Mouse (Mus musculus): ENCODE measurements around the gene Mei1. TPM values are rescaled to one million over a fixed set of nuclear protein-coding genes. Genes with fewer than 3 reads are reported as not detected.

Gene Mei1
- polyA plus RNA-seq, 1 experiment from 2014 or later, result not detected

- 86% methylated on average over 7 of the region's 7 CpGs for WGBS
- H3K9me3 ChIP-seq (replicated peaks; ENCODE audit: control insufficient read depth, low read length, poor library complexity, severe bottlenecking), result no peaks in the 10 kb centered on the region
- H3K4me3 ChIP-seq (ENCODE audit: low read depth, low read length), result no peak overlapping the region
- H3K27ac ChIP-seq (ENCODE audit: low read length), result no peak overlapping the region
- H3K4me2 ChIP-seq (ENCODE audit: low read length), result no peak overlapping the region
- no peaks in the 10 kb centered on the region for H3K36me3 ChIP-seq (ENCODE audit: control insufficient read depth, insufficient read depth, low read length)
- H3K4me1 ChIP-seq (ENCODE audit: control insufficient read depth, insufficient read depth, low read length), result peaks cover 25% of the 10 kb centered on the region
- no peaks in the 10 kb centered on the region for H3K27me3 ChIP-seq (ENCODE audit: control insufficient read depth, insufficient read depth, low read depth, low read length)
- no peak for ATAC-seq
- H3K9ac ChIP-seq (ENCODE audit: low read depth, low read length), result no peak overlapping the region
Measured at GRCm38 (mm10) chr15:82152435-82152834, 82.6 kb downstream of the Mei1 start.

GRCm38 (mm10) chr15:82156298-82156697, 86.5 kb downstream of the Mei1 start:
- WGBS, result 97% methylated on average over 6 of the region's 6 CpGs
- no peak overlapping the region for H3K27ac ChIP-seq (ENCODE audit: low read length)
- no peak overlapping the region for H3K9ac ChIP-seq (ENCODE audit: low read depth, low read length)
- H3K36me3 ChIP-seq (ENCODE audit: control insufficient read depth, insufficient read depth, low read length), result no peaks in the 10 kb centered on the region
- H3K27me3 ChIP-seq (ENCODE audit: control insufficient read depth, insufficient read depth, low read depth, low read length), result no peaks in the 10 kb centered on the region
- no peak overlapping the region for H3K4me2 ChIP-seq (ENCODE audit: low read length)
- no peak for ATAC-seq
- no peak overlapping the region for H3K4me3 ChIP-seq (ENCODE audit: low read depth, low read length)
- H3K4me1 ChIP-seq (ENCODE audit: control insufficient read depth, insufficient read depth, low read length), result peaks cover 13% of the 10 kb centered on the region
- H3K9me3 ChIP-seq (replicated peaks; ENCODE audit: control insufficient read depth, low read length, poor library complexity, severe bottlenecking), result no peaks in the 10 kb centered on the region

GRCm38 (mm10) chr15:82156902-82157301, 87.1 kb downstream of the Mei1 start:
- Histone ChIP-seq H3K4me2 (ENCODE audit: low read length) (no peak overlapping the region), H3K4me1 (ENCODE audit: control insufficient read depth, insufficient read depth, low read length) (peaks cover 10% of the 10 kb centered on the region), H3K36me3 (ENCODE audit: control insufficient read depth, insufficient read depth, low read length) (no peaks in the 10 kb centered on the region), H3K9me3 (replicated peaks; ENCODE audit: control insufficient read depth, low read length, poor library complexity, severe bottlenecking) (no peaks in the 10 kb centered on the region), H3K4me3 (ENCODE audit: low read depth, low read length) (no peak overlapping the region), H3K27ac (ENCODE audit: low read length) (no peak overlapping the region), H3K9ac (ENCODE audit: low read depth, low read length) (no peak overlapping the region), H3K27me3 (ENCODE audit: control insufficient read depth, insufficient read depth, low read depth, low read length) (no peaks in the 10 kb centered on the region)
- 84% methylated on average over 10 of the region's 10 CpGs for WGBS
- ATAC-seq, result no peak

GRCm38 (mm10) chr15:82158243-82159035, 88.6 kb downstream of the Mei1 start:
- no peaks in the 10 kb centered on the region for H3K27me3 ChIP-seq (ENCODE audit: control insufficient read depth, insufficient read depth, low read depth, low read length)
- H3K4me1 ChIP-seq (ENCODE audit: control insufficient read depth, insufficient read depth, low read length), result peaks cover 10% of the 10 kb centered on the region
- no peaks in the 10 kb centered on the region for H3K9me3 ChIP-seq (replicated peaks; ENCODE audit: control insufficient read depth, low read length, poor library complexity, severe bottlenecking)
- WGBS, result 77% methylated on average over 17 of the region's 17 CpGs
- no peaks in the 10 kb centered on the region for H3K36me3 ChIP-seq (ENCODE audit: control insufficient read depth, insufficient read depth, low read length)
- H3K9ac ChIP-seq (ENCODE audit: low read depth, low read length), result no peak overlapping the region
- no peak overlapping the region for H3K4me3 ChIP-seq (ENCODE audit: low read depth, low read length)
- H3K27ac ChIP-seq (ENCODE audit: low read length), result no peak overlapping the region
- ATAC-seq, result no peak
- no peak overlapping the region for H3K4me2 ChIP-seq (ENCODE audit: low read length)

- Histone ChIP-seq H3K27ac (ENCODE audit: low read length) (no peak overlapping the region), H3K4me3 (ENCODE audit: low read depth, low read length) (no peak overlapping the region), H3K9me3 (replicated peaks; ENCODE audit: control insufficient read depth, low read length, poor library complexity, severe bottlenecking) (no peaks in the 10 kb centered on the region), H3K36me3 (ENCODE audit: control insufficient read depth, insufficient read depth, low read length) (no peaks in the 10 kb centered on the region), H3K4me2 (ENCODE audit: low read length) (no peak overlapping the region), H3K9ac (ENCODE audit: low read depth, low read length) (no peak overlapping the region), H3K27me3 (ENCODE audit: control insufficient read depth, insufficient read depth, low read depth, low read length) (no peaks in the 10 kb centered on the region), H3K4me1 (ENCODE audit: control insufficient read depth, insufficient read depth, low read length) (peaks cover 15% of the 10 kb centered on the region)
- WGBS, result 83% methylated on average over 9 of the region's 9 CpGs
- no peak for ATAC-seq
Measured at GRCm38 (mm10) chr15:82159471-82159870, 89.7 kb downstream of the Mei1 start.

- H3K4me1 ChIP-seq (ENCODE audit: control insufficient read depth, insufficient read depth, low read length), result peaks cover 19% of the 10 kb centered on the region
- ATAC-seq, result no peak
- no peak overlapping the region for H3K4me3 ChIP-seq (ENCODE audit: low read depth, low read length)
- H3K27ac ChIP-seq (ENCODE audit: low read length), result no peak overlapping the region
- no peaks in the 10 kb centered on the region for H3K9me3 ChIP-seq (replicated peaks; ENCODE audit: control insufficient read depth, low read length, poor library complexity, severe bottlenecking)
- H3K27me3 ChIP-seq (ENCODE audit: control insufficient read depth, insufficient read depth, low read depth, low read length), result no peaks in the 10 kb centered on the region
- 83% methylated on average over 11 of the region's 11 CpGs for WGBS
- H3K9ac ChIP-seq (ENCODE audit: low read depth, low read length), result no peak overlapping the region
- H3K4me2 ChIP-seq (ENCODE audit: low read length), result no peak overlapping the region
- H3K36me3 ChIP-seq (ENCODE audit: control insufficient read depth, insufficient read depth, low read length), result no peaks in the 10 kb centered on the region
Measured at GRCm38 (mm10) chr15:82160731-82161640, 91.2 kb downstream of the Mei1 start.

GRCm38 (mm10) chr15:82161965-82162600, 92.3 kb downstream of the Mei1 start:
- peaks cover 29% of the 10 kb centered on the region for H3K4me1 ChIP-seq (ENCODE audit: control insufficient read depth, insufficient read depth, low read length)
- WGBS, result 89% methylated on average over 12 of the region's 12 CpGs
- no peak overlapping the region for H3K4me2 ChIP-seq (ENCODE audit: low read length)
- no peaks in the 10 kb centered on the region for H3K27me3 ChIP-seq (ENCODE audit: control insufficient read depth, insufficient read depth, low read depth, low read length)
- no peak overlapping the region for H3K9ac ChIP-seq (ENCODE audit: low read depth, low read length)
- ATAC-seq, result no peak
- no peaks in the 10 kb centered on the region for H3K36me3 ChIP-seq (ENCODE audit: control insufficient read depth, insufficient read depth, low read length)
- H3K27ac ChIP-seq (ENCODE audit: low read length), result no peak overlapping the region
- H3K9me3 ChIP-seq (replicated peaks; ENCODE audit: control insufficient read depth, low read length, poor library complexity, severe bottlenecking), result no peaks in the 10 kb centered on the region
- no peak overlapping the region for H3K4me3 ChIP-seq (ENCODE audit: low read depth, low read length)

- Histone ChIP-seq H3K4me1 (ENCODE audit: control insufficient read depth, insufficient read depth, low read length) (peaks cover 32% of the 10 kb centered on the region), H3K9me3 (replicated peaks; ENCODE audit: control insufficient read depth, low read length, poor library complexity, severe bottlenecking) (no peaks in the 10 kb centered on the region), H3K36me3 (ENCODE audit: control insufficient read depth, insufficient read depth, low read length) (no peaks in the 10 kb centered on the region), H3K27ac (ENCODE audit: low read length) (no peak overlapping the region), H3K27me3 (ENCODE audit: control insufficient read depth, insufficient read depth, low read depth, low read length) (no peaks in the 10 kb centered on the region), H3K4me3 (ENCODE audit: low read depth, low read length) (no peak overlapping the region), H3K4me2 (ENCODE audit: low read length) (no peak overlapping the region), H3K9ac (ENCODE audit: low read depth, low read length) (no peak overlapping the region)
- WGBS, result 83% methylated on average over 10 of the region's 10 CpGs
- no peak for ATAC-seq
Measured at GRCm38 (mm10) chr15:82163356-82164060, 93.7 kb downstream of the Mei1 start.

Data from midbrain, embryonic 16.5 days (tissue).